Mouse (Mus musculus) cerebellum, postnatal 25 days (tissue): ENCODE results near the gene Stra8.
A peak's percentile ranks its signal among the peaks of the same experiment; 100 is the strongest.

ENCODE experiments used
- DNase-seq, 2 experiments: peaks; one replicate each; pipeline ENCODE4 v3.0.0; 2021; ENCODE audit warnings: mixed read lengths in 2 of 2

The Stra8 gene

GRCm38 (mm10) chr6:34903851-34904250, 16.1 kb upstream of the Stra8 start:
- peak in 1 of 2 experiments; percentile 2 for DNase-seq

- DNase-seq, result no peak
These were observed 15.6 kb upstream of the Stra8 start for GRCm38 (mm10) chr6:34904361-34904760.

- DNase-seq, result no peak
These were observed 13.8 kb upstream of the Stra8 start for GRCm38 (mm10) chr6:34906125-34906524.

GRCm38 (mm10) chr6:34906661-34907060, 13.3 kb upstream of the Stra8 start:
- no peak for DNase-seq

- no peak for DNase-seq
These were observed 12.8 kb upstream of the Stra8 start for GRCm38 (mm10) chr6:34907121-34907614.

- no peak for DNase-seq
These were observed 12.2 kb upstream of the Stra8 start for GRCm38 (mm10) chr6:34907696-34908260.

- no peak for DNase-seq
These were observed 10.2 kb upstream of the Stra8 start for GRCm38 (mm10) chr6:34909631-34910345.

GRCm38 (mm10) chr6:34910371-34911219, 9.4 kb upstream of the Stra8 start, which contains the start of gene Wdr91:
Gene Wdr91, minus strand, starts transcription at chr6:34910876.
- DNase-seq, result peak; percentile 95 to 98

- no peak for DNase-seq
These were observed 6.5 kb upstream of the Stra8 start for GRCm38 (mm10) chr6:34913341-34914040.

GRCm38 (mm10) chr6:34914462-34914861, 5.5 kb upstream of the Stra8 start:
- DNase-seq, result no peak

GRCm38 (mm10) chr6:34919146-34919545, 817 bp upstream of the Stra8 start:
- DNase-seq, result no peak

- no peak for DNase-seq
These were observed 668 bp downstream of the Stra8 start for GRCm38 (mm10) chr6:34920631-34921030.

GRCm38 (mm10) chr6:34921941-34922340, 2.0 kb downstream of the Stra8 start:
- peak in 1 of 2 experiments; percentile 38 for DNase-seq

GRCm38 (mm10) chr6:34927156-34927555, 7.2 kb downstream of the Stra8 start:
- peak; percentile 75 to 84 for DNase-seq

GRCm38 (mm10) chr6:34927594-34927993, 7.6 kb downstream of the Stra8 start:
- no peak for DNase-seq

GRCm38 (mm10) chr6:34932633-34933032, 12.7 kb downstream of the Stra8 start:
- DNase-seq, result no peak

- DNase-seq, result no peak
These were observed 16.8 kb downstream of the Stra8 start for GRCm38 (mm10) chr6:34936743-34937142.

- no peak for DNase-seq
These were observed 18.4 kb downstream of the Stra8 start for GRCm38 (mm10) chr6:34938280-34938928.

GRCm38 (mm10) chr6:34938929-34939325, 19.0 kb downstream of the Stra8 start:
- no peak for DNase-seq

GRCm38 (mm10) chr6:34939451-34939850, 19.5 kb downstream of the Stra8 start:
- DNase-seq, result no peak

GRCm38 (mm10) chr6:34941496-34941895, 21.5 kb downstream of the Stra8 start:
- DNase-seq, result no peak

- no peak for DNase-seq
These were observed 22.5 kb downstream of the Stra8 start for GRCm38 (mm10) chr6:34942446-34942845.
